Mouse (Mus musculus) kidney, postnatal 25 days (tissue): ENCODE results near the gene Ctbp2.
A peak's percentile ranks its signal among the peaks of the same experiment; 100 is the strongest.
"Not testable (repeated sequence)": the region's sequence is repeated elsewhere in the genome, so short reads cannot be mapped to it uniquely, and the experiment has no call there.

Experiments
- DNase-seq, 2 experiments: peaks; one replicate each; pipeline ENCODE4 v3.0.0; 2021; ENCODE audit warnings: mixed read lengths in 2 of 2

The Ctbp2 gene

GRCm38 (mm10) chr7:133120221-133120751 lies 3.9 kb downstream of the Ctbp2 start:
- peak in 1 of 2 experiments; percentile 53 for DNase-seq

DNA sequence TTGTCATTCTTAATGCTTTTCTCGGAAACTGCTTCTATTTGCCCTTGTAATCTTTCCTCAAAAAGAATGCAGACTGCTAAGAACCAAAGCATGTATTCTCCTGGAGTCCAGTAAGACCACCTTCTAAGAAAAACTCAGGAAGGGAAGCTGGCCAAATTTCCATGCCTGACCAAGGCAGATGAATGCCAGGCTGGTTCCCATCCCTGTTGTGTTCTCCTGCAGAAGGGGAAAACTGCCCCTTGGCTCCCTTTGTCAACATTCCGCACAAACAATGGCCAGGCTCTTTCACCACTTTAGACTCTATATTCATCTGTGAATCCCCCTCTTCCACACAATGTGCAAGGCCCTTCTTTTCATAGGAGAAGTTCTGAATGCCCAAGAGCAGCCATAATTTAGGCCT lies 6.3 kb downstream of the Ctbp2 start:
- no peak for DNase-seq

- no peak for DNase-seq
Observed at GRCm38 (mm10) chr7:133116542-133116941, 7.6 kb downstream of the Ctbp2 start.

- DNase-seq, result peak; percentile 83 to 91
Observed at GRCm38 (mm10) chr7:133115886-133116285, 8.3 kb downstream of the Ctbp2 start.

DNA sequence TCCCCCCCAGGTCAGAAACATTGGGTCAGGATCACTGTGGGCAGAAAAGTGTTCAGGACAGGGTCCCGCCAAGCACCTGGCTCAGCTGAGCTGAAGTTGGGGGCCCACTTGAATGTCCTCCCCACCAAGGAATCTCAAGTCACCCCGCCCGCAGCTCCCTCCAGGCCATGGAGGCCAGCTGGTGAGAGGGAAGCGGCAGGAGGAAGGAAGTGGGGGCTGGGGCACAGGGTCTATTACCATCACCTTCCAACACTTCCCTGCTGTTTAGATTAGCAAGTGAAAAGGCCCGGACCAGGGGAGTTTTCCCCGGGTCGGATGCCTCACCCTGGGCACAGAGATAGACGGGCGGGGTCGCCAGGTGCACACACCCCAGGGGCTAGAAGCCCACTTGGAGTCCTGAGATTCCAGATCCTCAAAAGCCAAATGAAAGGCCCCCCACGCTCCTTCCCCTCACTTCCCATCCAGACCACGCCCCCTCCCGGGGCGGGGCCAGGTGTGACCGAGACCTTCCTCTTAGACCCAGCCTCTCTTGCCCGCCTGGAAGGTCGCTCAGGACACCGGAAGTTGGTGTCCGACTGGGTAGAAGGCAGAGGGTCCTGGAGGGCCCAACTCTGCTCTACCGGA lies 9.2 kb downstream of the Ctbp2 start:
- DNase-seq, result peak; percentile 70 to 89

DNA sequence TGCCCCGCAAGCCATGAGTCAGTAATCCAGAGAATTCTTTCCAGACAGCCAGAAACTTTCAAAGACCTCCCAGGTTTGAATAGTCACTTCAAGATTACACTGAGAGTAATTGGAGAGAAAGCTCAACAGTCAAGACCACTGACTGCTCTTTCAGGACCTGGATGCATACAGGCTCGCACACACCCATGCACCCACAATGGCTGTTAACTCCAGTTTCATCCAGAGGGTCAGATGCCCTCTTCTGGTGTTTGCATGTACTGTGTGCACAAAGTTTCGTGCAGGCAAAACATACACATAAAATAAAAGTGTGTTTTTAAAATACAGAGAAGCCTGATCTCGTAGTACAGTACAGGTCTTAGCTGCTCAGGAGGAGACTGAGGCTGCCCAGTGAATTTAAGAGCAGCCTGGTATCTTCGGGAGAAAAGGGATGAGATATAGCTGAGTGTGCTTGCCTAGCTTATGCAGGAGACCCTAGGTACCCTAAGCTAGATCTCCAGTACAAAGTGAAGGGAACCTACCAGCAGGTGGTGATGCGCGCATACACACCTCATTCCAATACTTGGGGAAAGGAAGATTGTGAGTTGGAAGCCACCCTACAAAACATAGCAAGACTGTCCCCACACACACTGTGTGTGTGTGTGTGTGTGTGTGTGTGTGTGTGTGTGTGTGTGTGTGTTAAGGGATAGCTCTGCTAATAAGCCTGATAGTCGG lies 10.8 kb downstream of the Ctbp2 start:
- DNase-seq, result no peak

DNA sequence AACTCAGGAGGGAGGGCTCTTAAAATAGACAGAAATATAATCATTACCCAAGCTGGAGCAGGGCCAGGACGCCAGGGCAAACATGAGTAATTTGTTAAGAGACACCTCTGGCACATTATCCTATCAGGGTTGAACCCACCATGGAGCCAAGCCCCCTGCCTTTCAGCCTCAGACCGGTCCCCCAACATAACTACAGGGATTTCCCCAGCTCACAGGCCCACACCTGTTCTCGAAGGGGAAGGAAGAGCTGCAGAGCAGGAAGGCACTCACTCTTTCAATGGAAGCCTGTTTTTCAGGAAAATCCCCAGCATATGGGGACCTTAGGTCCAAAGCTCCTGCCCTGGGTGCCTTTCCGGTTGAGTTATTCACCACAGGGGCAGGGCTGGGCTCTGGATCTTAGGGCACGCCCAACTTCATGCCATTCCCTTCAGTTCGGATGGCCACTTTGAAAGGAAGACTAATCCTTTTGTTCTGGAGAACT lies 11.8 kb downstream of the Ctbp2 start:
- peak; percentile 87 to 89 for DNase-seq

DNA sequence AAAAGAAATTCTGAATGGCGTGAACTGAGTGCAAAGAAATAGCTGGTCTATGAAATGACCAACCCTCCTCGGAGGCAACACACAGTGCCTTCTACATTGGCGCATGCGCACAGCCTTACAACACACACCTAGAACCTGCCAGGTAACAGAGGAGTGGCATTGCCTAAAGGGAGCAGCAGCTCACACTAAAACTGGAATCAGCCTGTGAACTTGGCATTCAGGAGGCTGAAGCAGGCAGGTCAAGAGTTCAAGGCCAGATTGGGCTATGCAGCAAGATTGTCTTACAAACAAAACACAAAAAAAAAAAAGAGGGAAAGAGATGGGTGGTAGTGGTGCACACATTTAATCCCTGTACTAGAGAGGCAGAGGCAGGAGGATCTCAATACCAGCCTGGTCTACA lies 14.7 kb downstream of the Ctbp2 start:
- peak in 1 of 2 experiments; percentile 70 for DNase-seq

- peak in 1 of 2 experiments; percentile 73 for DNase-seq
Observed at GRCm38 (mm10) chr7:133108695-133109094, 15.5 kb downstream of the Ctbp2 start.

DNA sequence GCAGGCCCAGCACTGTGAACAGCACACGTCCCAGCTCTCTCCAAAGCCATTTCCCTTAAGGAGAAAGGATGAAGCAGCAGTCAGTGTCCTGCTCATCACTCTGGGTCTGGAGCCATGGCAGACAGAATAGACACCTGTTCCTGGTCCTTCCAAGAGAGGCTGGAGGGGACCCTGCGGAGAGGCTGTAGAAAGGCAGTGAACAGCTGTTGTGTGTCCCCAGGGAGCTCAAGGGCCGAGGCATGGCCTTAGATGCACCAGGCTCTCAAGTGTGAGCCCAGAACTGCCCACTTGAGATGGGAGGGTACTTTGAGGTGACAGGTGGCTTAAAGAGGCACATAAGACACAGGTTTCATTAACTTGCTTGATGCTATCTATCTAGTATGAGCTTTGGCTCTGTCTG lies 21.6 kb downstream of the Ctbp2 start:
- no peak for DNase-seq

DNA sequence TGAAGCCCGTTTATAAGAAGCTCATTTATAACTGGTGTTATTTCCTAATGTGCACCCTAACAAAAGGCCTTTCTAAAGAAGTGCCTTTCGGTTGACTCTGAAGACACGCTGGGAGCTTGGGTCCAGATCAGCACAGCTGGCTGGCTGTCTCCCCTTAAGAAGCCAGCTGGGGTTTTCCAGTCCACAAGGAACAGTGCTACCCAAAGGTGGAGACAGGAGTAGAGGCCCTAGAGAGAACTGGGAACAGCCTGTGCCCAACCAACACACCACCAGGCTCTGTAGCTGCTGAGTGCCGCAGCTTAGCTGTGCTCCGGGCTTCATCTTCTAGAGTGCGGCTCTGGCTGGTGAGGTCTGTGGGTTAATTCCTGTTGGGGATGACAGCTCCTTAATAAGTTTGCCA lies 23.1 kb downstream of the Ctbp2 start:
- DNase-seq, result no peak

DNA sequence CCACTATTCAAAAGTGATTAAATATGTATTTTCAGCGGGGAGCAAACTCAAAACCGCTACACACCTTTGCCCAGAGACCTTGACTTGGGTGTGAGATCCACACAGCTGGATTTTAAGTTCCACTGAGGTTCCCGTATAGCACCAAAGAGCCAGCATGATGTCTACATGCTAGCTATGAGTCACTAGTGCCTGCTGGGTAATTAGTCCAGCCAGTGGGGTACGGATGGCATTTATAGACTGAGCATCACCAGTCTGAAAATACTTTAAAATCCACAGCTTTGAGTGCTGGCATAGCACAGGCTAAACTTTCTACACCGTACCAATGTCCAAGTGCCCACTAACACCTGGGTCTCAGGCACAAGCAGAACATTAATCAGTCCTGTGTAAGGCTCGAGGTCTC lies 24.0 kb downstream of the Ctbp2 start:
- DNase-seq, result no peak

DNA sequence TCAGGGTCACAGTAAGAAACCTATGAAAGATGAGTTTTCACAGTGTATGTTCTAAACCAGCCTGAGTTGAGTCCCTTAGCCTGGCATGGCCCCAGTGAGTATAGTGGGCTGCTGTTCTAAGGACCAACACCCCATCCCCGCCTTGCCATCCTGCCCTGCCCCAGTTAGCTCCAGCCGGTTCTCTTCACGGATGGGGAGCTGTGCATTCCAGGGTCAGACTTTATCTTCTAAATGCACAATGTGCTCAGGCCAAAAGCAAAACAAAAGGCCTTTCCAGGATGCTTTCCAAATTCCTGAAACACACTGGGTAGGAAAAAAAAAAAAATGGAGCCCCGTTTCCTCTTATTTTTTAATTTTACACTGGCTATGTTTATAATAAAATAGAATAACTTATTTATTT lies 24.9 kb downstream of the Ctbp2 start:
- peak; percentile 55 to 79 for DNase-seq

- DNase-seq, result no peak
Observed at GRCm38 (mm10) chr7:133098118-133098793, 25.9 kb downstream of the Ctbp2 start.

DNA sequence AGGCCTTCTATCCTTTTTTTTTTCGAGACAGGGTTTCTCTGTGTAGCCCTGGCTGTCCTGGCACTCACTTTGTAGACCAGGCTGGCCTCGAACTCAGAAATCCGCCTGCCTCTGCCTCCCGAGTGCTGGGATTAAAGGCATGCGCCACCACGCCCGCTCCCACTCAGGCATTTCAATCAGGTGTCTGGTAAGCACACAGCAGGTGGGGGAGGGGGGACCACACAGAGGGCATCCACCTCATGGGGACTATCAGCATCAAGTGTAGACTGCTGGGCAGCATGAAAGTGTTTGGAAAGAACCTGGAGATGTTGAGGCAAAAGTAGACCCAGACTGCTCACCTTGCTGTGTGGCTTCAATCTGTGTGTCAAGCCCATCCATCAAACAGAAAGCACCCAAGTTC lies 28.5 kb downstream of the Ctbp2 start:
- not testable (repeated sequence) for DNase-seq

DNA sequence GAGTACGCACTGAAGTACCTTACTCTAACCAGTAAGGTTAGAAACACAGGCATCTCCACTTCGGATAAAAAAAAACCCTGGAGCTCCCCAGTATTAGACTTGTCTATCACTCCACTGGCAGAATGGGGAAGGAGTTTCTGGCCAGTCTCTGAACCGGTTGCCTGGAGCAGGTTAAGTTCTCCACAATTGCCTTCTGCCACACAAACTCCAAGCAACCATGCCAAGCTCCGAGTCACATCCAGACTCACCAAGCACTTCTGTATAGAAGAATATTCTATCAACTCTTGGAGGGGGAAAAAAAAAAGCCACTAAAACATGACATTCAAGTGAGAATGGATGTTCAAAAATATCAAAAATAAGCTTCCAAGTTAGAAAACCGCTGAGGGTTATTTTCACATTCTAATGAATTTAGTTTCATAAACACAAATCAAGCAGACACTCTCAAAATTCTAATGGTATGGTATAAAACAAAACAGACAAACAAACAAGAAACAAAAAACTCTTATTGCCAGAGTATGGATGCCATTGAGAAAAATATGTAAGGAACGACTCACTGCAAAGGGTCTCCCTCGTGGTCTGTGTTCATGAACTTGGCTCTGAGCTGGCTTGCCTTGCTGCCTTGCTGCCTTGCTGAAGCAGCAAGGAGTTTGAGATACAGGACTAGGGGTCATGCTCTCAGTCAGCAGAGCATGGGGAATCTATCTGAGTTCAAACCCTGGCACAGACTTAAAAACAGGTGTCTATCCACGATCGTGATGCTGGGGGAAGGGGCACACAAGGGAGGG lies 29.3 kb downstream of the Ctbp2 start:
- DNase-seq, result no peak

- no peak for DNase-seq
Observed at GRCm38 (mm10) chr7:133094161-133094560, 30.0 kb downstream of the Ctbp2 start.

DNA sequence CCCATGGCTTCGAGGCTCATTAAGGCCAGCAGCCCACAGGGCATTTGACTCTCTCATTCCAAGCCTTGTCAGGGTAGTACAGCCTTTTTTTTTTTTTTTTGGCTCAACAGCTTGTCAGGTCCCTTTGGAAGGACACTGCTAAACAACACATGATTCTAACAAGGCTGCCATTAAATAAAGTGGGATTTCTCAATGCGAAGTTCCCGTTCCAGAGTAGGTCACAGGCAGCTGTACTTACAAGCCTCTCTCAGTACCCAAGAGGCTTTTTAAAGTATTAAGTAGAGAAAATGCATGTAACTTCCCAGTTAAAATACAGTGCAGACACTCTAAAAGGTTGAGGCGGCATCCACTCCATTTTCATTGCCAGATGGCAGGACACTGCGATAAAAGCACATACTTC lies 30.4 kb downstream of the Ctbp2 start:
- DNase-seq, result no peak

GRCm38 (mm10) chr7:133090641-133091040 lies 33.5 kb downstream of the Ctbp2 start:
- DNase-seq, result no peak

GRCm38 (mm10) chr7:133089621-133090260 lies 34.4 kb downstream of the Ctbp2 start:
- DNase-seq, result no peak

DNA sequence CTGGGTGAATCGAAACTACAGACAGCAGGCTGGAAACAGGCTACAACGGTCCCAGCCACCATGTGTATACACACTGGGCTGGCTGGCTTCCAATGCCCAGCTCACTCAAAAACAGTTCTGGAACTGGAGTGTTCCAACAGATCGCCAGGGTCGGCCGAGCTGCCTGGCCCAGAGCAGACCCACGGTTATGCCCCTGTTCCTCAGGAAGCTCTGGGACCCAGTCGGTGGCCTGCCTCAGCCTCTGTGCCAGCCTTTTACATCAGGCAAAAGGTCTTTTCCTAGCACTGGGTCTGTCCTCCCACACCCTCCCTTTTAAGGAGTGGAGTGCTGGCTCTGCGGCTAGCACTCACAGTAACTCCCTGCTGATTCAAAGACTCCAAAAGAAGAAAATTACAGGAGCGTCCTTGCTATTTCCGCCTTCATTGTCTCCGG lies 35.3 kb downstream of the Ctbp2 start:
- peak; percentile 85 to 86 for DNase-seq

DNA sequence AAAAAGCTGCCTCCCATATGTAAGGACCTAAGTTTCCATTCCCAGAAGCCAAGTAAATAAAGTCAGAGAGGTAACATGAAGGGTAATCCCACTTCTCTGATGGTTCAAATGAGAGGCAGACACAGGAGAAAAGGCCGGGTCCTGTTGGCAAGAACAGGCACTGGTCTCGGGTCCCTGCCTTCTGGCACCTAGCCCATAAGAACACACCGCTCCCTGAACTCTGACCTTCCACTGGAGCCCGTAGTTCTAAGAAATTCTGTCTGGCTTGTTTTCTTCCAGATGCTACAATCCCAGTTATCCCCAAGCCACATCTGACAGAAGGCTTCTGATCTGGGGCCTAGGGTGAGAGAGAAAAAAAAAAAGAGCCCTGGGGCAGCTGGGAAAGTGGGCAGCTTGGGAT lies 35.7 kb downstream of the Ctbp2 start:
- peak; percentile 71 to 87 for DNase-seq
